Mouse (Mus musculus) kidney, adult 18-20 months (tissue): ENCODE measurements at regions not wholly inside any gene's neighbourhood (a gene's known extent, or its start where the extent isn't known, plus 50 kb on each side); places are given as distances from the start of the nearest gene placed in this dataset.

Experiments used
- DNase-seq: peaks from one replicate; pipeline ENCODE4 v3.0.0; 2021

GRCm38 (mm10) chr10:25118674-25119670, 188.7 kb downstream of the Akap7 start:
- DNase-seq: no peak

GRCm38 (mm10) chr10:25114316-25114715, 187.0 kb upstream of the Arg1 start:
- no peak for DNase-seq

GRCm38 (mm10) chr10:25112449-25113171, 185.3 kb upstream of the Arg1 start:
- DNase-seq: no peak

GRCm38 (mm10) chr10:25111636-25112422, 184.5 kb upstream of the Arg1 start:
- no peak for DNase-seq

- no peak for DNase-seq
Measured at GRCm38 (mm10) chr10:25111181-25111580, 183.9 kb upstream of the Arg1 start.

GRCm38 (mm10) chr10:25098070-25098469, 170.8 kb upstream of the Arg1 start:
- no peak for DNase-seq

GRCm38 (mm10) chr10:25089705-25090386, 162.6 kb upstream of the Arg1 start:
- no peak for DNase-seq

- DNase-seq: no peak
Measured at GRCm38 (mm10) chr10:25086745-25087144, 159.5 kb upstream of the Arg1 start.

GRCm38 (mm10) chr10:25082930-25083329, 155.6 kb upstream of the Arg1 start:
- peak; percentile 4 for DNase-seq

GRCm38 (mm10) chr10:25072617-25073016, 145.3 kb upstream of the Arg1 start:
- no peak for DNase-seq

GRCm38 (mm10) chr10:25068301-25068700, 141.0 kb upstream of the Arg1 start:
- no peak for DNase-seq

- no peak for DNase-seq
Measured at GRCm38 (mm10) chr10:25064701-25065362, 137.5 kb upstream of the Arg1 start.

- no peak for DNase-seq
Measured at GRCm38 (mm10) chr10:25061402-25062055, 134.2 kb upstream of the Arg1 start.

- DNase-seq: no peak
Measured at GRCm38 (mm10) chr10:25058694-25059093, 131.4 kb upstream of the Arg1 start.

GRCm38 (mm10) chr10:25051998-25052397, 124.7 kb upstream of the Arg1 start:
- no peak for DNase-seq

GRCm38 (mm10) chr10:25051368-25051874, 124.1 kb upstream of the Arg1 start:
- DNase-seq: no peak

GRCm38 (mm10) chr10:25041221-25041620, 113.9 kb upstream of the Arg1 start:
- no peak for DNase-seq

- no peak for DNase-seq
Measured at GRCm38 (mm10) chr10:25039926-25040325, 112.6 kb upstream of the Arg1 start.

- no peak for DNase-seq
Measured at GRCm38 (mm10) chr10:25036928-25037327, 109.6 kb upstream of the Arg1 start.

- no peak for DNase-seq
Measured at GRCm38 (mm10) chr10:25035363-25035762, 108.1 kb upstream of the Arg1 start.

GRCm38 (mm10) chr10:25032625-25033024, 105.3 kb upstream of the Arg1 start:
- no peak for DNase-seq
